Mouse (Mus musculus) liver, adult 2 months (tissue): Measurements from ENCODE around the gene Sart1.

Experiments
- CTCF ChIP-seq: fragments of 200-500 bp; IDR thresholded peaks from 2 replicates; pipeline ENCODE4 v1.5.1; 2011; ENCODE audit warnings: low read depth, low read length, control low read depth
- POLR2A ChIP-seq: fragments of 200-500 bp; IDR thresholded peaks from 2 replicates; pipeline ENCODE4 v1.6.1; 2011; ENCODE audit warnings: low read length, control low read depth; ENCODE audit not compliant: insufficient read depth; ENCODE audit errors: extremely low read depth

DNA sequence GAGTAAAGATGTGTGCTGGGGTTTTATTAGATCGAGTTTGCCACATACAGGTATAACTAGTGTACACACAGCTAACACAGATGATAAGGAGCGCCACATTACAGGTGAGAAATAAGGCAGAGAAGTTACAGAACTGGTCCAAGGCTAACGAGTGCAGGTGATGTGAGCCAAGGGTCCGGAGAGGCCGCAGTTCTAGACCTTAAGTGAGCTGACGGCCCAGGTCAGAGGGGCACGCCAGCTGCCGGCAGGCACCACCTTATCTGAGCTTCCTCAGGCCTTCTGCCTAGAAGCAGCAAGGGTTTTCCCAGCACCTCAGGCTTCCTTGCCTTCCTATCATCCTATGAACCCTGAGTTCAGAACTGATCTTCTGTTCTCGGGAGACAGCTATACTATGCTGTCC lies 31.1 kb upstream of the Sart1 start:
- TF ChIP-seq CTCF = no peak
- TF ChIP-seq POLR2A = no peak
